Comparison of ENCODE assay signal across 14 mouse cellular contexts in genomic region chr6:128079576-128080224, GRCm38 (mm10).
A peak's percentile ranks its signal among the peaks of the same experiment; 100 is the strongest.
DNase-seq lines count a peak whose midpoint lies in the region; ATAC-seq and TF ChIP-seq lines count a peak whose summit lies in the region.
"Had no signal": no experiment of that assay in that cellular context is flagged by ENCODE, and none has a peak within 500 bp of the region (broad histone marks: within the 10 kb centered on the region; RNA-seq: fewer than 3 reads in every experiment).

No protein-coding gene starts in this region.

- H3K4me2 ChIP-seq in hindbrain, postnatal 0 days (ENCODE audit: low read depth, low read length) = no peak overlapping the region
- H3K4me2 ChIP-seq in hindbrain, embryonic 12.5 days (replicated peaks) = no peak overlapping the region
- H3K4me2 ChIP-seq in embryonic facial prominence, embryonic 12.5 days (replicated peaks) = no peak overlapping the region
- H3K4me2 ChIP-seq in limb, embryonic 14.5 days (replicated peaks; ENCODE audit: low read depth, low read length, severe bottlenecking) = no peak overlapping the region
- H3K4me2 ChIP-seq: neural tube, embryonic 13.5 days had no signal

- peak; percentile 88 for DNase-seq in heart, embryonic 10.5 days (ENCODE audit: low spot score)
- DNase-seq in heart, adult 8-10 months (ENCODE audit: low spot score) = no peak
- peak; percentile 35 for DNase-seq in hindbrain, postnatal 0 days (ENCODE audit: low spot score)
- peak; percentile 32 for DNase-seq in limb, embryonic 14.5 days (ENCODE audit: low spot score)
- DNase-seq: adrenal gland, adult 8-10 months; cerebellum, adult 9-11 months; kidney, adult 9 months; lung, adult 18-20 months had no signal

- H3K27ac ChIP-seq in heart, embryonic 10.5 days = peak overlapping the region; percentile 68
- no peak overlapping the region for H3K27ac ChIP-seq in hindbrain, postnatal 0 days
- no peak overlapping the region for H3K27ac ChIP-seq in hindbrain, embryonic 12.5 days
- H3K27ac ChIP-seq in embryonic facial prominence, embryonic 12.5 days = peak overlapping the region; percentile 3; the same call in 1 of the 2 replicates
- H3K27ac ChIP-seq in limb, embryonic 14.5 days (replicated peaks; ENCODE audit: low read depth, low read length) = peak overlapping the region; percentile 63; the same call in 1 of the 2 replicates
- H3K27ac ChIP-seq: neural tube, embryonic 13.5 days had no signal

- no peak for ATAC-seq in hindbrain, postnatal 0 days
- no peak for ATAC-seq in hindbrain, embryonic 12.5 days (ENCODE audit: low FRiP score)
- no peak for ATAC-seq in embryonic facial prominence, embryonic 12.5 days (ENCODE audit: insufficient number of reproducible peaks, insufficient read depth, low FRiP score, low TSS enrichment)
- no peak for ATAC-seq in limb, embryonic 14.5 days (ENCODE audit: low FRiP score, low read depth)
- ATAC-seq in inflammation-experienced regulatory T-cells, adult 6 months = no peak
- ATAC-seq: forebrain, embryonic 14.5 days had no signal

- no peaks in the 10 kb centered on the region for H3K9me3 ChIP-seq in heart, embryonic 10.5 days
- no peaks in the 10 kb centered on the region for H3K9me3 ChIP-seq in hindbrain, postnatal 0 days (ENCODE audit: low read length)
- H3K9me3 ChIP-seq in hindbrain, embryonic 12.5 days (replicated peaks) = no peaks in the 10 kb centered on the region
- H3K9me3 ChIP-seq in embryonic facial prominence, embryonic 12.5 days = no peaks in the 10 kb centered on the region
- H3K9me3 ChIP-seq in limb, embryonic 14.5 days (ENCODE audit: control insufficient read depth, low read length) = no peaks in the 10 kb centered on the region
- H3K9me3 ChIP-seq: neural tube, embryonic 13.5 days had no signal

- WGBS in heart, embryonic 10.5 days = 35% methylated on average over 9 of the region's 9 CpGs
- WGBS in hindbrain, postnatal 0 days = 43% methylated on average over 9 of the region's 9 CpGs
- 72% methylated on average over 9 of the region's 9 CpGs for WGBS in hindbrain, embryonic 12.5 days
- 65% methylated on average over 9 of the region's 9 CpGs for WGBS in embryonic facial prominence, embryonic 12.5 days
- WGBS in limb, embryonic 14.5 days = 47% methylated on average over 9 of the region's 9 CpGs

- H3K9ac ChIP-seq in hindbrain, postnatal 0 days (replicated peaks; ENCODE audit: low read length) = no peak overlapping the region
- H3K9ac ChIP-seq in hindbrain, embryonic 12.5 days = no peak overlapping the region
- no peak overlapping the region for H3K9ac ChIP-seq in embryonic facial prominence, embryonic 12.5 days
- H3K9ac ChIP-seq in limb, embryonic 14.5 days (ENCODE audit: low read depth, low read length, severe bottlenecking) = no peak overlapping the region
- H3K9ac ChIP-seq: neural tube, embryonic 13.5 days had no signal

- no peak overlapping the region; the same call in 1 of the 2 replicates for H3K4me3 ChIP-seq in heart, embryonic 10.5 days
- no peak overlapping the region for H3K4me3 ChIP-seq in hindbrain, postnatal 0 days (ENCODE audit: low read length)
- H3K4me3 ChIP-seq in hindbrain, embryonic 12.5 days = no peak overlapping the region
- no peak overlapping the region for H3K4me3 ChIP-seq in embryonic facial prominence, embryonic 12.5 days
- no peak overlapping the region for H3K4me3 ChIP-seq in limb, embryonic 14.5 days (replicated peaks; ENCODE audit: low read length)
- H3K4me3 ChIP-seq: neural tube, embryonic 13.5 days had no signal

- no peaks in the 10 kb centered on the region for H3K27me3 ChIP-seq in heart, embryonic 10.5 days (ENCODE audit: insufficient read depth, poor library complexity, severe bottlenecking)
- no peaks in the 10 kb centered on the region for H3K27me3 ChIP-seq in hindbrain, postnatal 0 days (ENCODE audit: insufficient read depth, low read length)
- no peaks in the 10 kb centered on the region for H3K27me3 ChIP-seq in hindbrain, embryonic 12.5 days
- H3K27me3 ChIP-seq in embryonic facial prominence, embryonic 12.5 days = no peaks in the 10 kb centered on the region
- no peaks in the 10 kb centered on the region for H3K27me3 ChIP-seq in limb, embryonic 14.5 days (ENCODE audit: control insufficient read depth, insufficient read depth, low read length)
- H3K27me3 ChIP-seq: neural tube, embryonic 13.5 days had no signal

- TF ChIP-seq CTCF in hindbrain, postnatal 0 days (IDR thresholded peaks at IDR 0.05; ENCODE audit: low read depth) = no peak

- H3K4me1 ChIP-seq in heart, embryonic 10.5 days = peaks cover 72% of the 10 kb centered on the region
- peaks cover 14% of the 10 kb centered on the region; the same call in 1 of the 2 replicates for H3K4me1 ChIP-seq in hindbrain, postnatal 0 days (ENCODE audit: insufficient read depth, low read length)
- peaks cover 22% of the 10 kb centered on the region for H3K4me1 ChIP-seq in hindbrain, embryonic 12.5 days
- H3K4me1 ChIP-seq in embryonic facial prominence, embryonic 12.5 days = peaks cover 37% of the 10 kb centered on the region
- H3K4me1 ChIP-seq in limb, embryonic 14.5 days (ENCODE audit: control insufficient read depth, insufficient read depth, low read length) = peaks cover 55% of the 10 kb centered on the region

- TF ChIP-seq POLR2A in limb, embryonic 14.5 days (IDR thresholded peaks at IDR 0.05; ENCODE audit: borderline replicate concordance, extremely low read depth, insufficient read depth, insufficient read length) = no peak

- peaks cover 23% of the 10 kb centered on the region for H3K36me3 ChIP-seq in heart, embryonic 10.5 days
- no peaks in the 10 kb centered on the region for H3K36me3 ChIP-seq in hindbrain, postnatal 0 days (ENCODE audit: insufficient read depth, low read length)
- no peaks in the 10 kb centered on the region for H3K36me3 ChIP-seq in hindbrain, embryonic 12.5 days
- H3K36me3 ChIP-seq in embryonic facial prominence, embryonic 12.5 days = 0 out of 2 replicates have a peak, but pooled peaks cover 3% of the 10 kb centered on the region
- H3K36me3 ChIP-seq in limb, embryonic 14.5 days (ENCODE audit: control insufficient read depth, insufficient read depth, low read length) = no peaks in the 10 kb centered on the region; the same call in 1 of the 2 replicates
- H3K36me3 ChIP-seq: G1E; neural tube, embryonic 13.5 days had no signal

Comparison
In these comparisons a context has a peak if more than half of its experiments do, and no peak if none do; other contexts are left out.
1. H3K27ac ChIP-seq: peak in heart, embryonic 10.5 days (single experiment), embryonic facial prominence, embryonic 12.5 days (single experiment) and limb, embryonic 14.5 days (single experiment); none in hindbrain, postnatal 0 days (single experiment) and hindbrain, embryonic 12.5 days (single experiment).